Mouse (Mus musculus) layer of hippocampus, postnatal 25 days (tissue): ENCODE data around the gene Foxp1. TPM values are rescaled to one million over a fixed set of nuclear protein-coding genes. Genes with fewer than 3 reads are reported as not detected.

Experiments used
- DNase-seq, 2 experiments: peaks; one replicate each; pipeline ENCODE4 v3.0.0; 2022; ENCODE audit warnings: mixed read lengths in 2 of 2, low spot score in 1 of 2; ENCODE audit errors: extremely low spot score in 1 of 2
- total RNA-seq, 2 experiments: library from RNA; stranded (reverse); gene quantifications; 2 replicates each; pipeline ENCODE4 v1.2.3; 2021

Foxp1 gene
- total RNA-seq, 2 experiments from 2014 or later: 85.7 to 92.0 TPM

- no peak for DNase-seq
These were observed 216.8 kb downstream of the Foxp1 start for GRCm38 (mm10) chr6:99305751-99306150.

- DNase-seq: no peak
These were observed 217.3 kb downstream of the Foxp1 start for GRCm38 (mm10) chr6:99305236-99305635.

- no peak for DNase-seq
These were observed 219.7 kb downstream of the Foxp1 start for GRCm38 (mm10) chr6:99302662-99303435.

- DNase-seq: no peak
These were observed 220.6 kb downstream of the Foxp1 start for GRCm38 (mm10) chr6:99301923-99302322.

- no peak for DNase-seq
These were observed 222.3 kb downstream of the Foxp1 start for GRCm38 (mm10) chr6:99300235-99300634.

- no peak for DNase-seq
These were observed 223.3 kb downstream of the Foxp1 start for GRCm38 (mm10) chr6:99299196-99299595.

- DNase-seq: no peak
These were observed 225.0 kb downstream of the Foxp1 start for GRCm38 (mm10) chr6:99297535-99297934.

GRCm38 (mm10) chr6:99295495-99295894 is 227.0 kb downstream of the Foxp1 start:
- DNase-seq: no peak

GRCm38 (mm10) chr6:99289220-99289619 is 233.3 kb downstream of the Foxp1 start:
- no peak for DNase-seq

GRCm38 (mm10) chr6:99285026-99285425 is 237.5 kb downstream of the Foxp1 start:
- no peak for DNase-seq

- DNase-seq: no peak
These were observed 238.5 kb downstream of the Foxp1 start for GRCm38 (mm10) chr6:99284019-99284418.

GRCm38 (mm10) chr6:99282866-99283657 is 239.5 kb downstream of the Foxp1 start:
- DNase-seq: no peak

GRCm38 (mm10) chr6:99281433-99281832 is 241.1 kb downstream of the Foxp1 start:
- DNase-seq: no peak

GRCm38 (mm10) chr6:99280619-99281018 is 241.9 kb downstream of the Foxp1 start:
- no peak for DNase-seq

- DNase-seq: no peak
These were observed 245.3 kb downstream of the Foxp1 start for GRCm38 (mm10) chr6:99277251-99277650.

GRCm38 (mm10) chr6:99276297-99276653 is 246.2 kb downstream of the Foxp1 start:
- no peak for DNase-seq

- DNase-seq: no peak
These were observed 246.9 kb downstream of the Foxp1 start for GRCm38 (mm10) chr6:99275381-99276296.

- DNase-seq: no peak
These were observed 247.9 kb downstream of the Foxp1 start for GRCm38 (mm10) chr6:99274667-99275066.

GRCm38 (mm10) chr6:99274222-99274621 is 248.3 kb downstream of the Foxp1 start:
- no peak for DNase-seq

GRCm38 (mm10) chr6:99273177-99273576 is 249.3 kb downstream of the Foxp1 start:
- DNase-seq: no peak

GRCm38 (mm10) chr6:99272174-99272573 is 250.3 kb downstream of the Foxp1 start:
- no peak for DNase-seq
